ENCODE assay signal across 25 mouse cellular contexts in the genomic region with DNA sequence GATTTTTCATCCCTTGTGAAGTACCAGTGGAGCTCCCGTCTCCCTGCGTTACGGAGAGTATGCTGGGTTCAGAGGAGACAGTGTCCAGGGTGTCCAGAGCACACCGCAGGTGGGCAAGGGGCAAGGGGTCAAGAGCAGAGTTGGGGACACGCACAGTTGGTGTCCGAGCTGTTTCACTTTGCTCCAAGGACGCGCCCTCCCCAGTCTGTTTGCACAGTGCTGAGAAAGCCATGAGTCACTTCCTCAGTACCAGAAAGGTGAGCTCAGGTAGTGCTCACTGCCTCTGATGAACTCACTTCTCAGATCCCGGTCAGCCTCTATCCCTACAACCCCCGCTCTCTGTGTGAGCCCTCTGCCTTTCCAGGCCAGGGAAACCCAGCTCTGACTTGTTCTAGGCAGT. TPM values are rescaled to one million over a fixed set of nuclear protein-coding genes. Genes with fewer than 3 reads are reported as not detected.
A peak's percentile ranks its signal among the peaks of the same experiment; 100 is the strongest.
DNase-seq lines count a peak whose midpoint lies in the region; ATAC-seq and TF ChIP-seq lines count a peak whose summit lies in the region.
"Had no signal": no experiment of that assay in that cellular context is flagged by ENCODE, and none has a peak within 500 bp of the region (broad histone marks: within the 10 kb centered on the region; RNA-seq: fewer than 3 reads in every experiment).

No protein-coding gene starts in this region.

- no peak overlapping the region for H3K4me3 ChIP-seq in lung, embryonic 15.5 days
- H3K4me3 ChIP-seq in intestine, embryonic 15.5 days (replicated peaks), result no peak overlapping the region
- no peak overlapping the region for H3K4me3 ChIP-seq in stomach, embryonic 14.5 days (ENCODE audit: low read depth, low read length)
- H3K4me3 ChIP-seq: embryonic facial prominence, embryonic 13.5 days; heart, embryonic 12.5 days; hindbrain, embryonic 12.5 days had no signal

- no peak overlapping the region; the same call in 1 of the 2 replicates for H3K4me2 ChIP-seq in lung, embryonic 15.5 days
- H3K4me2 ChIP-seq in intestine, embryonic 15.5 days (replicated peaks), result no peak overlapping the region
- H3K4me2 ChIP-seq in stomach, embryonic 14.5 days (replicated peaks; ENCODE audit: low read depth, low read length), result no peak overlapping the region
- H3K4me2 ChIP-seq: embryonic facial prominence, embryonic 13.5 days; heart, embryonic 12.5 days; hindbrain, embryonic 12.5 days had no signal

- H3K27me3 ChIP-seq in lung, embryonic 15.5 days, result no peaks in the 10 kb centered on the region
- peaks cover 7% of the 10 kb centered on the region for H3K27me3 ChIP-seq in Patski
- no peaks in the 10 kb centered on the region for H3K27me3 ChIP-seq in intestine, embryonic 15.5 days (replicated peaks)
- no peaks in the 10 kb centered on the region; the same call in 1 of the 2 replicates for H3K27me3 ChIP-seq in stomach, embryonic 14.5 days (ENCODE audit: control insufficient read depth, insufficient read depth, low read length)

- H3K4me1 ChIP-seq in lung, embryonic 15.5 days, result no peaks in the 10 kb centered on the region
- no peaks in the 10 kb centered on the region for H3K4me1 ChIP-seq in intestine, embryonic 15.5 days (replicated peaks)
- no peaks in the 10 kb centered on the region for H3K4me1 ChIP-seq in stomach, embryonic 14.5 days (ENCODE audit: control insufficient read depth, insufficient read depth, low read length)
- H3K4me1 ChIP-seq: heart, embryonic 12.5 days had no signal

- WGBS in lung, embryonic 15.5 days, result 46% methylated on average over 10 of the region's 10 CpGs
- 57% methylated on average over 10 of the region's 10 CpGs for WGBS in intestine, embryonic 15.5 days
- 55% methylated on average over 10 of the region's 10 CpGs for WGBS in stomach, embryonic 14.5 days

- in situ Hi-C loops in Patski (cut with MboI; ENCODE audit: low pct_unique_long_range_greater_than_20kb), result loop anchor here (10.0 kb wide), 1 partner anchor 725 kb away; no protein-coding TSS in a partner anchor

- CTCF ChIA-PET in Patski (lab: Charles Lee), result interaction anchor here (1.1 to 3.5 kb wide), 3 partner anchors 10 to 18 kb away, joined by 4 to 15 read pairs (median 4); no protein-coding TSS in a partner anchor

- H3K9ac ChIP-seq in lung, embryonic 15.5 days, result no peak overlapping the region
- no peak overlapping the region for H3K9ac ChIP-seq in intestine, embryonic 15.5 days
- no peak overlapping the region for H3K9ac ChIP-seq in stomach, embryonic 14.5 days (replicated peaks; ENCODE audit: low read depth, low read length)
- H3K9ac ChIP-seq: embryonic facial prominence, embryonic 13.5 days; heart, embryonic 12.5 days; hindbrain, embryonic 12.5 days; liver, embryonic 14.5 days had no signal

- DNase-seq in lung, postnatal 4 days, result no peak
- DNase-seq in Patski (ENCODE audit: low read depth, low spot score), result peak; percentile 7
- no peak for DNase-seq in spleen, adult 12 weeks (ENCODE audit: low spot score)
- no peak for DNase-seq in spleen, postnatal 10 days (ENCODE audit: low spot score in 2 of 2)
- DNase-seq in Muller cell, postnatal 12 days (ENCODE audit: inconsistent ontology term), result no peak
- DNase-seq: adrenal gland, postnatal 14 days; cerebellum, adult 11 months; cerebellum, postnatal 14 days; gastrocnemius, postnatal 10 days; heart, adult 11 months; heart, postnatal 14 days; kidney, postnatal 36 days; right cerebral cortex, postnatal 25 days had no signal

- no peak for TF ChIP-seq CTCF in Patski (IDR thresholded peaks at IDR 0.05)

- POLR2A ChIA-PET in Patski (lab: Charles Lee), result no interaction called here

- H3K36me3 ChIP-seq in lung, embryonic 15.5 days, result no peaks in the 10 kb centered on the region
- no peaks in the 10 kb centered on the region for H3K36me3 ChIP-seq in intestine, embryonic 15.5 days
- H3K36me3 ChIP-seq in stomach, embryonic 14.5 days (ENCODE audit: control insufficient read depth, insufficient read depth, low read length), result no peaks in the 10 kb centered on the region
- H3K36me3 ChIP-seq: embryonic facial prominence, embryonic 13.5 days; heart, embryonic 12.5 days; hindbrain, embryonic 12.5 days had no signal

- H3K9me3 ChIP-seq in lung, embryonic 15.5 days, result no peaks in the 10 kb centered on the region
- H3K9me3 ChIP-seq in intestine, embryonic 15.5 days, result no peaks in the 10 kb centered on the region
- H3K9me3 ChIP-seq in stomach, embryonic 14.5 days (ENCODE audit: control insufficient read depth, low read depth, low read length), result no peaks in the 10 kb centered on the region
- H3K9me3 ChIP-seq: embryonic facial prominence, embryonic 13.5 days; heart, embryonic 12.5 days; hindbrain, embryonic 12.5 days had no signal

- no peak overlapping the region for H3K27ac ChIP-seq in lung, embryonic 15.5 days
- no peak overlapping the region for H3K27ac ChIP-seq in intestine, embryonic 15.5 days
- no peak overlapping the region for H3K27ac ChIP-seq in stomach, embryonic 14.5 days (ENCODE audit: low read length)
- H3K27ac ChIP-seq: embryonic facial prominence, embryonic 13.5 days; hindbrain, embryonic 12.5 days; liver, embryonic 14.5 days had no signal

- 0 out of 2 replicates have a peak, but pooled peaks have one; percentile 27 for ATAC-seq in lung, embryonic 15.5 days (ENCODE audit: borderline replicate concordance, extremely low read depth, low FRiP score, low TSS enrichment)
- peak; percentile 83 for ATAC-seq in Patski
- peak; percentile 78 for ATAC-seq in intestine, embryonic 15.5 days
- peak; percentile 79 for ATAC-seq in stomach, embryonic 14.5 days (ENCODE audit: insufficient number of reproducible peaks, insufficient read depth, low FRiP score, low read depth)
- ATAC-seq: activated CD4-positive, CD25-positive, alpha-beta regulatory T cell, adult 4 months; forebrain, embryonic 14.5 days; inflammation-experienced regulatory T-cells, adult 6 months; midbrain, embryonic 16.5 days had no signal

RNA-seq across cellular contexts. Expression of gene 4930535I16Rik, which starts 31.8 kb away (rescaled TPM):
- polyA plus RNA-seq in lung, embryonic 15.5 days (2015; fragmentation: Nextera tagmentation; extraction: Ambion mirVana), result not detected in 2 replicates
- polyA plus RNA-seq in Patski (2021), result 0.19 TPM
- polyA plus RNA-seq in intestine, embryonic 15.5 days (2015; fragmentation: Nextera tagmentation; extraction: Ambion mirVana), result not detected in 2 replicates
- not detected in 2 replicates for polyA plus RNA-seq in stomach, embryonic 14.5 days (2014; fragmentation: Nextera tagmentation; extraction: Ambion mirVana)
- polyA plus RNA-seq: activated CD4-positive, CD25-positive, alpha-beta regulatory T cell, adult 4 months; embryonic facial prominence, embryonic 13.5 days; forebrain, embryonic 14.5 days; heart, embryonic 12.5 days; hindbrain, embryonic 12.5 days; inflammation-experienced regulatory T-cells, adult 6 months; limb, embryonic 14.5 days; liver, embryonic 14.5 days; midbrain, embryonic 16.5 days had no signal

RNA-seq across cellular contexts. Expression of gene Rragc, which starts 32.4 kb away (rescaled TPM):
- polyA plus RNA-seq in lung, embryonic 15.5 days (2015; fragmentation: Nextera tagmentation; extraction: Ambion mirVana), result 46.6 and 49.2 TPM in 2 replicates
- polyA plus RNA-seq in Patski (2021), result 80.9 TPM
- 56.3 and 57.4 TPM in 2 replicates for polyA plus RNA-seq in intestine, embryonic 15.5 days (2015; fragmentation: Nextera tagmentation; extraction: Ambion mirVana)
- 54.1 and 54.8 TPM in 2 replicates for polyA plus RNA-seq in stomach, embryonic 14.5 days (2014; fragmentation: Nextera tagmentation; extraction: Ambion mirVana)

RNA-seq across cellular contexts. Expression of gene Mycbp, which starts 45.0 kb away (rescaled TPM):
- 61.7 and 69.6 TPM in 2 replicates for polyA plus RNA-seq in lung, embryonic 15.5 days (2015; fragmentation: Nextera tagmentation; extraction: Ambion mirVana)
- polyA plus RNA-seq in Patski (2021), result 45.4 TPM
- 101 and 110 TPM in 2 replicates for polyA plus RNA-seq in intestine, embryonic 15.5 days (2015; fragmentation: Nextera tagmentation; extraction: Ambion mirVana)
- polyA plus RNA-seq in stomach, embryonic 14.5 days (2014; fragmentation: Nextera tagmentation; extraction: Ambion mirVana), result 81.9 and 82.3 TPM in 2 replicates

Comparison
In these comparisons a context has a peak if more than half of its experiments do, and no peak if none do; other contexts are left out.
1. ATAC-seq: peak in every context shown above with its lines; median percentile 83 in Patski; 79 in stomach, embryonic 14.5 days; 78 in intestine, embryonic 15.5 days; 27 in lung, embryonic 15.5 days.